Mouse (Mus musculus) ES-E14 (cell line): ENCODE results near the gene Lypd8. TPM values are rescaled to one million over a fixed set of nuclear protein-coding genes. Genes with fewer than 3 reads are reported as not detected.

ENCODE experiments used
- DNase-seq: peaks from one replicate; pipeline ENCODE4 v3.0.0-alpha.2; 2013; ENCODE audit warnings: low read depth, low spot score
- H3K27ac ChIP-seq: 2 replicates; pipeline ENCODE4 v1.5.1; 2012; ENCODE audit warnings: low read depth, mild to moderate bottlenecking, low read length, moderate library complexity, mixed read lengths; ENCODE audit not compliant: poor library complexity, insufficient read depth, severe bottlenecking
- H3K36me3 ChIP-seq: 2 replicates; pipeline ENCODE4 v1.6.1; 2012; ENCODE audit warnings: mild to moderate bottlenecking, low read length, moderate library complexity, mixed read lengths; ENCODE audit not compliant: control insufficient read depth, poor library complexity, insufficient read depth, severe bottlenecking
- H3K4me1 ChIP-seq, 2 experiments: fragments of 150-350 bp in 1 of 2; sonication (generic) in 1 of 2; 2 replicates each; pipeline ENCODE4 v1.6.1; 2012; ENCODE audit warnings: low read length in 2 of 2, mild to moderate bottlenecking in 1 of 2, mixed read lengths in 1 of 2; ENCODE audit not compliant: control insufficient read depth in 2 of 2, insufficient read depth in 2 of 2, poor library complexity in 1 of 2
- H3K4me3 ChIP-seq, 2 experiments: fragments of 150-350 bp in 1 of 2; sonication (generic) in 1 of 2; 2 replicates each; pipeline ENCODE4 v1.5.1; 2012; ENCODE audit warnings: low read length in 2 of 2, low read depth in 1 of 2, mild to moderate bottlenecking in 1 of 2, mixed read lengths in 1 of 2; ENCODE audit not compliant: insufficient read depth in 1 of 2, poor library complexity in 1 of 2, severe bottlenecking in 1 of 2
- H3K9ac ChIP-seq: 2 replicates; pipeline ENCODE4 v1.6.1; 2012; ENCODE audit warnings: low read depth, mild to moderate bottlenecking, low read length, mixed read lengths; ENCODE audit not compliant: poor library complexity, insufficient read depth, severe bottlenecking
- H3K9me3 ChIP-seq: fragments of 150-350 bp; sonication (generic); 2 replicates; pipeline ENCODE4 v1.6.1; 2012; ENCODE audit warnings: low read depth, mild to moderate bottlenecking, low read length; ENCODE audit not compliant: control insufficient read depth, insufficient read depth
- CHD2 ChIP-seq: IDR thresholded peaks from 2 replicates; pipeline ENCODE4 v1.6.1; 2014; ENCODE audit warnings: mild to moderate bottlenecking, low read depth, low read length, inconsistent platforms
- HCFC1 ChIP-seq: IDR thresholded peaks from 2 replicates; pipeline ENCODE4 v1.6.1; 2012; ENCODE audit warnings: low read length, inconsistent platforms, borderline replicate concordance; ENCODE audit not compliant: insufficient read depth
- MAFK ChIP-seq: IDR thresholded peaks from 2 replicates; pipeline ENCODE4 v1.6.1; 2014; ENCODE audit warnings: mild to moderate bottlenecking, low read depth, low read length, inconsistent platforms; ENCODE audit not compliant: insufficient read depth
- ZC3H11A ChIP-seq: IDR thresholded peaks from 2 replicates; pipeline ENCODE4 v1.6.1; 2012; ENCODE audit warnings: low read depth, mild to moderate bottlenecking, inconsistent platforms, low read length, borderline replicate concordance
- ZNF384 ChIP-seq: IDR thresholded peaks from 2 replicates; pipeline ENCODE4 v1.6.1; 2012; ENCODE audit warnings: low read depth, low read length, inconsistent platforms
- in situ Hi-C, 2 experiments: fragments of 600-800 bp; cut with MboI; formaldehyde crosslinking; loops; one replicate each; pipeline ENCODE4 v1.15.1; 2025; ENCODE audit warnings: low sequenced_read_pairs in 2 of 2, inconsistent platforms in 1 of 2; ENCODE audit not compliant: unreplicated experiment in 2 of 2
- total RNA-seq: library from RNA; depleted of rRNA; stranded (reverse); fragments of 300-350 nt; gene quantifications from 2 replicates; pipeline ENCODE4 v1.2.3, GENCODE M21; 2012

Gene Lypd8
- total RNA-seq, 1 experiment = not detected

- no peak for TF ChIP-seq HCFC1
- no peak for TF ChIP-seq ZC3H11A
- no peak for TF ChIP-seq CHD2
- no peak for TF ChIP-seq ZNF384
- TF ChIP-seq MAFK = no peak
- Histone ChIP-seq H3K4me3 (no peak overlapping the region), H3K27ac (no peak overlapping the region), H3K4me1 (no peaks in the 10 kb centered on the region), H3K9me3 (no peaks in the 10 kb centered on the region), H3K36me3 (no peaks in the 10 kb centered on the region), H3K9ac (no peak overlapping the region)
- in situ Hi-C loops = no loop called here
- no peak for DNase-seq
Observed at GRCm38 (mm10) chr11:58399985-58400645, 21.3 kb downstream of the Lypd8 start.

GRCm38 (mm10) chr11:58400655-58401054, 21.8 kb downstream of the Lypd8 start:
- Histone ChIP-seq H3K27ac (no peak overlapping the region), H3K4me3 (no peak overlapping the region), H3K9me3 (no peaks in the 10 kb centered on the region), H3K9ac (no peak overlapping the region), H3K36me3 (no peaks in the 10 kb centered on the region), H3K4me1 (no peaks in the 10 kb centered on the region)
- DNase-seq = no peak
- TF ChIP-seq ZC3H11A (no peak), CHD2 (no peak), ZNF384 (no peak), HCFC1 (no peak), MAFK (no peak)
- in situ Hi-C loops = no loop called here

- Histone ChIP-seq H3K4me1 (no peaks in the 10 kb centered on the region), H3K36me3 (no peaks in the 10 kb centered on the region), H3K4me3 (no peak overlapping the region), H3K9ac (no peak overlapping the region), H3K27ac (no peak overlapping the region), H3K9me3 (no peaks in the 10 kb centered on the region)
- in situ Hi-C loops = no loop called here
- TF ChIP-seq MAFK = no peak
- TF ChIP-seq ZC3H11A = no peak
- no peak for TF ChIP-seq CHD2
- TF ChIP-seq ZNF384 = no peak
- no peak for TF ChIP-seq HCFC1
- DNase-seq = no peak
Observed at GRCm38 (mm10) chr11:58408066-58408465, 29.2 kb downstream of the Lypd8 start.

GRCm38 (mm10) chr11:58418336-58418735, 39.5 kb downstream of the Lypd8 start:
- Histone ChIP-seq H3K4me3 (no peak overlapping the region), H3K9ac (no peak overlapping the region), H3K4me1 (no peaks in the 10 kb centered on the region), H3K27ac (no peak overlapping the region), H3K36me3 (no peaks in the 10 kb centered on the region), H3K9me3 (no peaks in the 10 kb centered on the region)
- no peak for DNase-seq
- no peak for TF ChIP-seq HCFC1
- TF ChIP-seq ZC3H11A = no peak
- no peak for TF ChIP-seq MAFK
- no peak for TF ChIP-seq ZNF384
- TF ChIP-seq CHD2 = no peak
- in situ Hi-C loops = no loop called here
